Mouse (Mus musculus): ENCODE data around the gene Kif23. TPM values are rescaled to one million over a fixed set of nuclear protein-coding genes. Genes with fewer than 3 reads are reported as not detected.

Kif23 gene
- total RNA-seq (2014; fragmentation: Nextera tagmentation) (54.7 and 95.0 TPM in 2 replicates), total RNA-seq (2017) (59.4 and 67.3 TPM in 2 replicates)

DNA sequence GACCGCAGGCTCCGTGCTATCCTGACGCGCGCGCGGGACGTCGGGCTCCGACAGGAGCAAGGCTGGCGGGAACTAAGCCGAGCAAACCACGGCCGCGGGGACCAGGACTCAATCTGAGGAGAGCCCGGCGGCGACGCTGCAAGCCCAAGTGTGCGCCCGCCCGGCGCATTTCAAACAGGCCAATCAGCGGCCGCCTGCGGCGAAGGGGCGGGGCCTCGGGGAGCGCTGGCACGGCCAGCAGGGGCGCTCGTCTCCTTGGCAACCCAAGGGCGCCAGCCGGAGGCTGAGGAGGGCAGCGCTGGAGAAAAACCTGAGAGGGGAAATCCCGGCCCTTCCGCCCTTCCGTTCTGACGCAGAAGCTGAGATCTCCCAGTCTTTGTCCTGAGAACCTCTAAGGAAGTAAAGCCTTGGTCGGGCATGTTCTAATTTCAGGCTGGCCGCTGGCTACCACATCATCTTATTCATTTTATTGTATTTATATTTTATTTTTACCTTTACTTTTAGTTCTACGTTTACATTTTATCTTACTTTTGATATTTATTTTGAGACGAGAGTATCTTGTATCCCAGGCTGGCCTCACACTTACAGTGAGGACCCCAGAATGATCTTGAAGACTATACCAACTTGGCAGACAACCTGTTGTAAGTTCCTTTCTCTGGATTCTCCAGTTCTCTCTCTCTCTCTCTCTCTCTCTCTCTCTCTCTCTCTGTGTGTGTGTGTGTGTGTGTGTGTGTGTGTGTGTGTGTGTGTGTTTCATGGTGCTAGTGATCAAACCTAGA, at the start of gene Kif23:
Gene Kif23, minus strand, starts transcription at position 152 of the 779 bp plus-strand sequence.
- ATAC-seq (replicated peaks; ENCODE audit: low FRiP score, low TSS enrichment, poor library complexity, severe bottlenecking), result peak; percentile 82

DNA sequence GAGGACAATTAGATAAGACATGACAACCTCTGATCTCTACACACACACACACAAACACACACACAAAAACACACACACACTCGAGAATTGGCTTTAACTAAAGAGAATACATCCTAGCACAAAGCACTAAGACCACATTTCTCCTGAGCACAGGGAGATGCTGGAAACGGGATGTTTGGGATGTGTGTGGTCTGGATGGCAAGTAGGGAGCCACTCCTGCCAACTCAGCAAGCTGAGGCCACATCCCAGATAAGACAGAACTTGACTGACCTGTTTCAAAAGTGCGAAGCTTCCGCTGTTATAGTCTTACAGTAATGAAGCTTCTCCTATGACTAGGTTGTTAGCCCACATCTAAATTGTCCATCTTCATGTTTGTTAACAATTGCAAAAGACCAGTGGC, 44.6 kb upstream of the Kif23 start:
- no peak for ATAC-seq (replicated peaks; ENCODE audit: low FRiP score, low TSS enrichment, poor library complexity, severe bottlenecking)

DNA sequence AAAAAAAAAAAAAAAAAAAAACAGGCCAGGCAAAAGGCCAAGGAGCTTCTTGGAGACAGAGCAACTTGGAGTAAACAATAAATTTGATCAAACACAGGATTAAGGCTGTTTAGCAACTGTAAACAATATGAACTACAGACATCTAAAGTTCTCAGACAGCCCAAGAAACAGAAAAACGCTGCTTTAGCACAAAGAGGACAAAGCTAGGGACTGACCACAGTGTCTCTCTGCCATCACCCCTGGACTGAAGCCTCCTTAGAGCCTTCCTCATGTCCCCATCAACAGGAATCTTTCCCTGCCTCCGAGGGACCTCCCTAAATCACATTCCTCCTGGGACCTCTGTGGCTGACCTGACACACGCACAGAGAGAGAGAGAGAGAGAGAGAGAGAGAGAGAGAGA, 44.2 kb upstream of the Kif23 start:
- no peak for ATAC-seq (replicated peaks; ENCODE audit: low FRiP score, low TSS enrichment, poor library complexity, severe bottlenecking)

DNA sequence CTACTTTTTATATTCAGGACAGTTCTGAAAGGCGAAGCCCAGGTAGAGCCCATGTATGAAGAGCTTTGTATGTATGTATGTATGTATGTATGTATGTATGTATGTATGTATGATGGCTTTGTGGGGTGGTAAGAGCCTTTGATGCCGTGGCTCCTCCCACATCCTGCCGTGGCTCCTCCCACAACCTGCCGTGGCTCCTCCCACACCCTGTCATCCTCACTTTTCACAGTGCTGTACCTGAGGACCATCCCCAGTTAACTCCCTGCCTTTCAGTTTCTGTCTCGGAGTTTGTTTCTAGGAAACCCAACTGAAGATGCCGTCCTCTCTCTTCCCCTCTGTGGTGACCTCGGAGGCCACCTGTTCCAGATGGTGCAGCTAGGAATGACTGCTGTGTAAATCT, 39.5 kb upstream of the Kif23 start:
- ATAC-seq (replicated peaks; ENCODE audit: low FRiP score, low TSS enrichment, poor library complexity, severe bottlenecking), result 0 out of 2 replicates have a peak, but pooled peaks have one; percentile 12

DNA sequence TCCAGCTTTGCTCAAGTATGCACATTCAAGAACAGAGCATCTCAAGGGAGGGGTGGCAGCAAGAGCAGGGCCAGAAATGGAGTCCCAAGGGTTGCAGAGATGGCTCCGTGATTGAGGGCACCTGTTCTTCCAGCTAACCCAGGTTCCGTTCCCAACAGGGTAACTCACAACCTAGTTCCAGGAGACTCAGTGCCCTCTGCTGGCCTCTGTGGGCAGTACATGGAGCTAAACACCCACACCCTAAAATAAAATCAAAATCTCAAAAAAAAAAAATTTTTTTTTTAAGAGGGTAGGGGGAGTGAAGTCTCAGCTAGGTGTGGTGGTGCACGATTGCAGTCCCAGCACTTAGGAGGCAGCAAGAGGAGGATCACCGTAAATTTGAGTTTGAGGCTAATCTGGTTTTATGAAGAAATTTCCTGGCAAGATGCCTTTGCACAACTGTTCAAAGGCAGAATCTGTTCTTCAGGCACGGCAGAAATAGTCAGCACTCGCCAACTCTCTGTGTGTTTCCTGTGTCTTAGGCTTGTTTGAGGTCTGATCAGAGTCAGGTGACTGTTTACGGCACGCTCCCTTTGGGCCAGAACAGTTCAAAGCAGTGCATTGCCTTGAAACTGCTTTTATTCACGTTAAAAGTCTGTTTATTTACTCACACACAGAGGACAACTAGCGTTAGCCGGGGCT, 38.7 kb upstream of the Kif23 start:
- peak; percentile 66; the same call in 1 of the 2 replicates for ATAC-seq (replicated peaks; ENCODE audit: low FRiP score, low TSS enrichment, poor library complexity, severe bottlenecking)

DNA sequence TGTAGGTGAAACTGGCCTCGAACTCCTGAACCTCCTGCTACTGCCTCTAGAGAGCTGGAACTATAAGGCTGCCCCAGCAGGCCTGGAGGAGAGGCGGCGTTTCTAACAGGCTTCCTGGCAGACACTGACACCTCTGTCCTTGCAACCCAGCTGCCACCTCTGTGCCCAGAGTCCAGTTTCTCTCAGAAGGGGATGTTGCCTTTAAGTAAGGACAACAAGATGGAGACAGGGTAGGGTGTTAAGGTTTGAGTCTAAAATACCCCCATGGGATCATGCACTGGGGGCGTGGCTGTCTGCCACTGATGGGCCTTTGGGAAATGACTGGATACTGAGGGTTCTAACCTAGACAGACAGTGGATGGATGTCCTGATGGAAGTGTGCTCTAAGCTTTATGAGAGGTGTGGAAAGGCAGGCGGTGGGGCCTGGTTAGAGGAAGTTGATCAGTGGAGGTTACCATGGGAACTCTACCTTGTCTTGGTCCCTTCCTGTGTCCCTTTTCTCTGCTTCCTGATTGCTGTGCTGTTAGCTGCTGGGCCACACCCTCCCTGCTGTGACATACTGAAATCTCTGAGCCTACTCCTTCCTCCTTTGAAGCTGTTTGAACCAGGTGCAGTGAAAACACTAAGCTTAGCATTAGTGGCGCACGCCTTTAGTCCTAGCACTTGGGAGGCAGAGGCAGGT, 36.5 kb upstream of the Kif23 start:
- no peak for ATAC-seq (replicated peaks; ENCODE audit: low FRiP score, low TSS enrichment, poor library complexity, severe bottlenecking)

DNA sequence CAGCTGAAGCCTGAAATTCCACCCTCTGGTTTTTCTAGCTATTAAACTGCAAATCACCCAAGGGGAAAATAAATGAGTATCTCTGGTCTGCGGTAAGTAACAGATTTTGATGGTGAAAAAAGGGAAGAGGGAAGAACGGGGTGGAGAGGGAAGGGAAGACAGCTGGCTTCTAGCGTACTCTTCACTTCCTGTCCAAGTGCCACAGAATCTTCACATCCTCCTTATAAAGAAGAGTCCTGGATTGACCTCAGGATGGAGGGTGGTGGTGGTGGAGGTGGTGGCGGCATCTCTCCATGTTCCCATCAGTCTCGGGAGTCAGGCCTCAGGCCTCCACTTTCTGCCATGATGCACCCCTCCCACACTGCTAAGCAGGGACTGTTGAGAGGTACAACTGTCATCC, 35.3 kb upstream of the Kif23 start:
- no peak for ATAC-seq (replicated peaks; ENCODE audit: low FRiP score, low TSS enrichment, poor library complexity, severe bottlenecking)

DNA sequence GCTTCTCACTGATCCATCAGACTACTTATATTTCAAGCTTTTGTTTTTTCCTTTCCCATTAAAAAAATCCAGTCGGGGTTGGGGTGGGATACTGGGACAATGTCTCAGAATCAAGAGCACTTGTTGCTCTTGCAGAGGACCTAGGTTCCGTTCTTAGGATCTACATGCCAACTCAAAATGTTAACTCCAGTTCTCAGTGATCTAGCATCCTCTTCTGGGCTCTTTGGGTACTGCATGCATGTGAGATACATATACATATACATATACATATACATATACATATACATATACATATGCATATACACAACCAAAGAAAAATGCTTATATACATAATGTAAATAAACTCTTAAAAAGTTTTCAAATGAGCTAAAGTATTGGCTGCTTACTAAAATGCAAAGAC, 33.4 kb upstream of the Kif23 start:
- ATAC-seq (replicated peaks; ENCODE audit: low FRiP score, low TSS enrichment, poor library complexity, severe bottlenecking), result no peak

DNA sequence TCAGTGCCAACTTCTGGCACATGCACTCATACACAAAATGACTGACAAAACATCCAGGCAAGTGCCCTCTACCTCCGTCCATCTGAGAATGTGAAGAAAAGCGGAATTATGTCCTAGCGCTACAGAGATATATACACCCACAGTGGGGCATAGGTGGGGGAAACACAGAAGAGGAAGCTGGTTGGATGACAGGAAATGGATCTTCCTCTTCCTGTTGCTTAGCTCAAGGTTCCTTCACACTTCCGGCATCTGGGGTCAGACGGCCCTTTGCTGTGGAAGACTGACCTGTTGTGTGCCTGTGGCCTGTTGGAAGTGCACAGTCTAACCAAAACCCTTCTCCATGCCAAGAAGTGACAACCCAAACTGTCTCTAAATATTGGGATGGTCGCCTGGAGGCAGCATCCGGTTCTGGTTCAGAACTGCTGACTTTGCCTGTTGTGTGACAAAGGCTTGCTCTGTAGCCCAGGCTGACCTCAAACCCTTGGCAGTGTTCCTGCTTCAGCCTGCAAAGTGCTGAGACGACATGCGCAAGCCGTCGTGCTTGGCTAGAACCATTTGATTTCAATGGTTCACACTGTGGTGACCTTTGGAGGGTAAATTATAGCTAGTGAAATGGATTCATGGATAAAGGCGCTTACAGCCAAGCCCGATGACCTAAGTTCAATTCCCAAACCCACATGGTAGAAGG, 30.8 kb upstream of the Kif23 start:
- ATAC-seq (replicated peaks; ENCODE audit: low FRiP score, low TSS enrichment, poor library complexity, severe bottlenecking), result no peak

DNA sequence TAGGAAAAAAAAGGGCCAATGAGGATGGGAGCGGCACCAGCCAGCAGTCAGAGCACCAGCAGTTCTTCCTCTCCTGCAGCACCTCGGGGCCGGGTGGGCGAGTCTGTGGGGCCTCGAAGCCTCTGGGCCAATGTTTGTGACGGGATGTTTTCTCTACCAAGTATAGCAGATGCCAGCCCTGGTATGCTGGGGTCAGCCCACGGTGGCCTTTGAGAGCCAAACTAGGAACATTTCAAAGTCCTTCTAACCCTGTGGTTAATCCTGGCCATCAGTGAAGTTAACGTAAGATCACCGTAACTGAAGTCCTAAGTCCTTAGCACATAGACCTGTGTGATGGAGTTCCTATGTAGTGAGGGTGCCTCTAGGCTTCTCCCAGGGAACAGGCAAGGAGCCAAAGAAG, 25.5 kb upstream of the Kif23 start:
- ATAC-seq (replicated peaks; ENCODE audit: low FRiP score, low TSS enrichment, poor library complexity, severe bottlenecking), result no peak

DNA sequence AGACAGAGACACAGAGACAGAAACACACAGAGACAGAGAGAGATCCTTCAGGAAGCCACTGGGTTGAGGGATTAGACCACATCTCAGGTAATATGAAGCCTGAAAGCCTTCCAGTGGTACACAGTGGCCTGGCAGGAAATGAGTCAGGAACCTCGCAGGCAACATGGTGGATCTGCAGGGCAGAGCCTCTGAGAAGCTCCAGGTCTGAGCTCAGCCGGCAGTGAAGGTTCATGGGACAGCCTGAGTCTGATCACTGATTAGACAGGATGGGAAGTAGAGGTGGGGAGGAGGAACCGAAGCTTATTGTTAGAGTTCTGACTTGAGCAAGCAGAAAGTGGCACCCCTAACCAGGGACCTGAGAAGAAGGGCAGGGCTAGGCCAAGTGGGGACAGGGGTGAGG, 24.5 kb upstream of the Kif23 start:
- ATAC-seq (replicated peaks; ENCODE audit: low FRiP score, low TSS enrichment, poor library complexity, severe bottlenecking), result 0 out of 2 replicates have a peak, but pooled peaks have one; percentile 40

DNA sequence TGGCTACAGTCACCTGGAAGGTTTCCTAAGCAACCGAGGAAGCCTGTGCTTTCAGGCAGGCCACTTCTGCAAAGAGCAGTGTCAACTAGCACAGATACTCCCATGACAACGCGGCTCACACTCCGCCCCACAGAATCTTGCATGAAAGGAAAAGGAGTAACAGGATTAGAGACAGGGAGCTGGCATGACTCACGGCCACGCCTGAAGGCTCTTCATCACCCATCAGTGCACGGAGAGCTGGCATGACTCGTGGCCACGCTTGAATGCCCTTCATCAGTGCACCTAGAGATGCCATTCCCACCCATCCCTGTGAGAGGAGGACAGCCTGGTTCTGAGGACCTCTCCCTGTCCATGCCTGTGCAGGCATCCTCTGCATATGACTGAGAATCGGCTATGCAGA, 20.8 kb upstream of the Kif23 start:
- ATAC-seq (replicated peaks; ENCODE audit: low FRiP score, low TSS enrichment, poor library complexity, severe bottlenecking), result no peak

DNA sequence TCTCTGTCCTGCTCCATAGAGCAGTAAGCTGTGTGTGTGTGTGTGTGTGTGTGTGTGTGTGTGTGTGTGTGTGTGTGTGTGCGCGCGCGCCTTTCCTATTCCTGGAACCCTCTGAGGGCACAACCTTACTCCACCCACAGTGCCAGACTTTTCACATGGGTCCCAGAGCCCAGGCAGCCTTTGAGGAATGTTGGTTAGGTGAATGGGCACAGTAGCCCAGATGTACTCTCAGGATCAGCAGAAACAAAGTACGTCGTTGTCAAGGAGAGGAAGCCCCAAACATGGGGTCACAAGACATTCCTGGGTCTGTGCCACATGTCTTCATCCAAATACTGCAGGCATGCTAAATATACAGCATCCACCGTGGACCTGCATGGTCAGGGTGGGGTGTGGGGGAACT, 19.4 kb upstream of the Kif23 start:
- ATAC-seq (replicated peaks; ENCODE audit: low FRiP score, low TSS enrichment, poor library complexity, severe bottlenecking), result no peak

DNA sequence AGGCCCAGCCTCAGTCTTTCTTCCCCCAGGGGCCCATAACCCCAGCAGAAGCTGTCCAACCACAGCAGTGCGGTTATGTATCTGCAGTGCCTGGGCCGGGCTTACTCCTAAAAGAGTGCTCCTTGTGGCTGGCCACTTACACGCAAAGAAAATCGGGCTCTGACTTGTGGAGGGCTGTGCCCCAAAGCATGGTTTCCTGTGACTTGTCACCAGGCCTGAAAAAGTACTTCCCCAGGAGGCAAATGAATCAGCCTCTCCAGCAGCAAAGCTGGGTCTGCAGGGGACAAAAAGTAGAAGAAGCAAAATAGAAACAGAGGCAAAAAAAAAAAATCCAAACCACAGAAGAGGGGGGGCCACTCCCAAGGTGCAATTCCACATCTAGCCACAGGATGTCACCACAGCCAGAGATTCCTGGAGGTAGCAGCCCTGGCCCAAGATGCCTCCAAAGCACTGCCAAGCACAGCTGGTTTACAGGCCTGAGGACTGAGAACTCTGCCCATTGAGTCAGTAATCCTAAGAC, 18.9 kb upstream of the Kif23 start:
- ATAC-seq (replicated peaks; ENCODE audit: low FRiP score, low TSS enrichment, poor library complexity, severe bottlenecking), result peak; percentile 47

DNA sequence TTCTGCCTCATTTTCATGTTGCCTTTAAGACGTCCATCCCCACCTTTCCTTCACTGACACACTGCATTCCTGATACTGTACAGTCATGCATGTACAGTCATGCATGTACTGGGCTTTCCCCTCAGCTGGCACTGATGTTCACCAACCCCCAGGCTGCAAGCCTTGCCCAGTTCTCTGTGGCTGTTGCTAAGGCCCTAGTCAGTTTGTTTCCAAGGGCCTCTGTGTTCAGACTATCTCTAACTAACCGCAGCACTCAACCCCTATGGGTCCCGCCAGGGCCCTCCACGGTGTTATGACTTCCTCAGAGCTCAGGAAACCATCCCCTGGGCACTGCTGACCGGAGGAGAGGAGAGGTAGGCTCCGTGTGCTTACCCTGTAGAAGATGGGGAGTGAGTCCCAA, 16.8 kb upstream of the Kif23 start:
- peak; percentile 73 for ATAC-seq (replicated peaks; ENCODE audit: low FRiP score, low TSS enrichment, poor library complexity, severe bottlenecking)

DNA sequence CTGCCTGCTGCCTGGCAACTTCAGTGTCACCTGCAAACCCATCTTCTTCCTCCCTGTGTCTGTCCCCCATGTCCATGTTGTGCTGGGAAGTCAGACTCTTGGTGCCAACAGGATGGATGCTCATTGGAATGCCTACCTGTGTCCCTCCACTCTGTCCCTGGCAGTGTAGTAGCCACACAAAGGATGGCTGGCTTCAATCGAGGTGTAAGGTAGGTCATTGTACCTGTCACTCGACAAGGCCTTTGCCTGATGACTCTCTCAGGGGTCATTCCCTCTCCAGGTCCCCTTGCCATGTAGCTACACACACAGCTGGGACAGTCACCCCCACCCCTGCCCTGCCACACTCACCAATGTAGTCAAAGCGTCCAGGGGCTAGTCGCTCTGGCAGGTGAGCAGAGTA, 14.6 kb upstream of the Kif23 start:
- ATAC-seq (replicated peaks; ENCODE audit: low FRiP score, low TSS enrichment, poor library complexity, severe bottlenecking), result no peak

DNA sequence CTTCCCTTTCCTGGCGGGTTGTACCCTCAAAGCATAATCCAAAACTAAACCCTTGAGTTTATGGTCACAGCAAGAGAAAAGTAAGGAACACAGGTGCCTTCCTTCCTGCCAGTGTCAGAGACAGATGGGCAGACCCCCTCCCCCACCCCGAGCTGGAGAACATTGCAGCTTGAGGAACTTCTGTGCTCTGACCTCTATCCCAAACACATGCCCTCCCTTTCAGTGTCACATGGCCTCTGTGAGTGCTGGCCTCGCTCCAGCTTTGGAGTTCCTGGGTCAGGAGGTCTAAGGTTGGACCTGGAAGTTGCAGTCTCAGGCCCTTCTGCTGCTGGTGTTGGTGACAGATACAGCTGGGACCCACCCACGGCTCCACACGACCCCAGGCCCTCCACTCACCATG, 14.2 kb upstream of the Kif23 start:
- no peak for ATAC-seq (replicated peaks; ENCODE audit: low FRiP score, low TSS enrichment, poor library complexity, severe bottlenecking)

DNA sequence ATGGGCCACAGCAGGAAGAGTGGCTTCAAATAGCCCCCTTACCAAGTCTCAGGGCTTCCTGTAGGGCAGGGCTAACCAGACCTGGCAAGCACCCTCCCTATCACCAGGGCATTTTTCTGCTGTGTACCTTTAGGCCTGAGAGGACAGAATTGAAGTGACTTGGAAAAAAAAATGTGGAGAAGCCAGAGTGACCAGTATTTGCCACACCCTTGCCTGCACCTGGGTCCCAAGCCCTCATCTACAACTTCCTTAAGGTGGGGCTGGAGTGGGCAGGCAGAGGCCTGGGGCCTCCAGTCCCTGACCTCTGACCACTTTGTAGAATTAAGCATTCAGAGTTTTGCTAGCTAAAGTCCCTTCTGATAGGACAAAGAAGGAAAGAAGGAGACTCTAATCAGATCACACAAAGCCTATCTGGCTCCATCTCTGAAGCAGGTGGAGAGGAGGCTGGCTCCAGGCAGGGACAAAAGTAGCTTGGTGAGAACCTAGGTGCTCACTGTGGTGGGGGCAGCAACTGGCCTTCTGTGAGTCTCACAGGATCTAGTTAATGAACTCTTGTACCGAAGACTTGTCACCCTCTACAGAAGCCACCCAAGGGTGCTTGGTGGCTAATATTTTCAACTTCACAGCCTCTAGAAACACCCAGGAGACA, 13.5 kb upstream of the Kif23 start:
- ATAC-seq (replicated peaks; ENCODE audit: low FRiP score, low TSS enrichment, poor library complexity, severe bottlenecking), result no peak

DNA sequence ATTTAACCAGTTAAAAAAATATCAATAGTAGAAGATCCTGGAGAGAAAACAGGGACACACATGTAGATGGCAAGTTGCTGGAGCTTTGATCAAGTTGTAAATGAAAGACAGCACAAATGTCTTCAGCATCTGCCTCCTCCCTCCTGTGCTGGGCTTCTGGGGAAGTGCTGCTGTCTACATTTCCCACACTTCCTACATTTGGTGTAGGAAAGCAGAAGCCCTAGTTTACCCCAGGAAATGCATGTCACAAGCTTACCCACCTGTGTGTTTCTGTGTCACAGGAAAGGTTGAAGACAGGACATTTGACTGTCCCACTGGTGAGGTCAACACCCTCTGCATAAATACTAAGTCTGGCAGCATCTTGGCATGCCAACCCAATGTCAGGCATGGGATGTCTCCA, 8.1 kb upstream of the Kif23 start:
- no peak for ATAC-seq (replicated peaks; ENCODE audit: low FRiP score, low TSS enrichment, poor library complexity, severe bottlenecking)

Measured in megakaryocyte-erythroid progenitor cell, adult 5-6 weeks (primary cell).